Mouse (Mus musculus) bone marrow macrophage, adult 2 months (primary cell): ENCODE results near the gene Ntan1.

ENCODE experiments used
- CTCF ChIP-seq: IDR thresholded peaks from 2 replicates; pipeline ENCODE4 v1.5.1; 2012; ENCODE audit warnings: low read depth, mild to moderate bottlenecking, low read length, moderate library complexity
- POLR2A ChIP-seq: IDR thresholded peaks from 2 replicates; pipeline ENCODE4 v1.6.1; 2012; ENCODE audit warnings: mild to moderate bottlenecking, low read depth, low read length, borderline replicate concordance

- no peak for TF ChIP-seq CTCF
- no peak for TF ChIP-seq POLR2A
Measured at GRCm38 (mm10) chr16:13866616-13867015, 48.0 kb downstream of the Ntan1 start.
